Comparison of ENCODE assay signal across 9 mouse cellular contexts in the genomic region with DNA sequence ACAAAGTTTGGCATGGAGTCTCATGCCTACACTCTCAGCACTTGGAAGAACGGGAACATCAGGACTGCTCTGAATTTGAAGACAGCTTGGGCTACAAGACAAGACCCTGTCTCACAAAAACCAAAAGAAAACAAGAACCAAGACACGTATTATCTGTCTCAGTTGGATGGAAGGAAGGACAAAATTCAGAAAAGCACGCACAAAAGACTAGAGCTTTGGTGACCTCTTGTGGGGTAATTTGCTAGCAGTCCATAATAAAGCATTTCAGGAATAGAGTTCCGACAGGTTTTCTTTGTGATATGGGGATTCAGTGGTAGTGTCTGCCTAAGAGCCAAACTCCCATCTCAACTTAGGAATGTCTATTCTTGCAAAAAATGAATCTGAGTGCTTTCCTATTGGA. TPM values are rescaled to one million over a fixed set of nuclear protein-coding genes. Genes with fewer than 3 reads are reported as not detected.
DNase-seq lines count a peak whose midpoint lies in the region; ATAC-seq and TF ChIP-seq lines count a peak whose summit lies in the region.
"Had no signal": no experiment of that assay in that cellular context is flagged by ENCODE, and none has a peak within 500 bp of the region (broad histone marks: within the 10 kb centered on the region; RNA-seq: fewer than 3 reads in every experiment).

No protein-coding gene starts in this region.

- no peak overlapping the region for H3K4me3 ChIP-seq in hindbrain, embryonic 15.5 days
- H3K4me3 ChIP-seq in hindbrain, embryonic 10.5 days: no peak overlapping the region
- H3K4me3 ChIP-seq in E14TG2a.4 (replicated peaks; ENCODE audit: low read length): no peak overlapping the region
- H3K4me3 ChIP-seq: midbrain, embryonic 12.5 days had no signal

- no peaks in the 10 kb centered on the region for H3K36me3 ChIP-seq in hindbrain, embryonic 15.5 days
- no peaks in the 10 kb centered on the region for H3K36me3 ChIP-seq in hindbrain, embryonic 10.5 days
- no peaks in the 10 kb centered on the region for H3K36me3 ChIP-seq in E14TG2a.4 (ENCODE audit: insufficient read depth, low read length)
- H3K36me3 ChIP-seq: midbrain, embryonic 12.5 days had no signal

- H3K4me1 ChIP-seq in hindbrain, embryonic 15.5 days (replicated peaks): no peaks in the 10 kb centered on the region
- H3K4me1 ChIP-seq in hindbrain, embryonic 10.5 days (replicated peaks): no peaks in the 10 kb centered on the region
- H3K4me1 ChIP-seq in E14TG2a.4 (replicated peaks; ENCODE audit: low read depth, low read length): no peaks in the 10 kb centered on the region
- H3K4me1 ChIP-seq: midbrain, embryonic 12.5 days had no signal

- no peak overlapping the region for H3K9ac ChIP-seq in hindbrain, embryonic 15.5 days
- H3K9ac ChIP-seq: midbrain, embryonic 12.5 days had no signal

- DNase-seq in hindbrain, embryonic 10.5 days (ENCODE audit: low spot score): no peak
- DNase-seq in 3T3-L1 (ENCODE audit: low read depth, low spot score): peak; percentile 20
- peak; percentile 12 to 25 for DNase-seq in kidney, postnatal 4 days
- no peak for DNase-seq in spleen, postnatal 10 days (ENCODE audit: low spot score in 2 of 2)
- DNase-seq in adrenal gland, adult 2 months: no peak

- peak; percentile 27; the same call in 1 of the 2 replicates for ATAC-seq in hindbrain, embryonic 15.5 days (ENCODE audit: low FRiP score, low read depth)
- no peak for ATAC-seq in erythroblast, adult 5-6 weeks (replicated peaks; ENCODE audit: low FRiP score, poor library complexity, severe bottlenecking)

- H3K4me2 ChIP-seq in hindbrain, embryonic 15.5 days: no peak overlapping the region
- H3K4me2 ChIP-seq: midbrain, embryonic 12.5 days had no signal

- H3K27me3 ChIP-seq in hindbrain, embryonic 15.5 days: no peaks in the 10 kb centered on the region
- no peaks in the 10 kb centered on the region for H3K27me3 ChIP-seq in hindbrain, embryonic 10.5 days (ENCODE audit: insufficient read depth, poor library complexity, severe bottlenecking)
- no peaks in the 10 kb centered on the region for H3K27me3 ChIP-seq in E14TG2a.4 (ENCODE audit: insufficient read depth, low read length)
- H3K27me3 ChIP-seq: midbrain, embryonic 12.5 days had no signal

- no peaks in the 10 kb centered on the region for H3K9me3 ChIP-seq in hindbrain, embryonic 15.5 days
- H3K9me3 ChIP-seq in hindbrain, embryonic 10.5 days: no peaks in the 10 kb centered on the region
- no peaks in the 10 kb centered on the region for H3K9me3 ChIP-seq in E14TG2a.4 (ENCODE audit: low read length)
- H3K9me3 ChIP-seq: midbrain, embryonic 12.5 days had no signal

- WGBS in hindbrain, embryonic 15.5 days: 43% methylated on average over 4 of the region's 4 CpGs
- 54% methylated on average over 4 of the region's 4 CpGs for WGBS in hindbrain, embryonic 10.5 days

- H3K27ac ChIP-seq in hindbrain, embryonic 15.5 days (replicated peaks): no peak overlapping the region
- no peak overlapping the region for H3K27ac ChIP-seq in hindbrain, embryonic 10.5 days
- H3K27ac ChIP-seq: midbrain, embryonic 12.5 days had no signal

- TF ChIP-seq CTCF in E14TG2a.4 (conservative IDR thresholded peaks at IDR 0.05; ENCODE audit: low read length): peak; percentile 17; the same call in 1 of the 2 replicates

RNA-seq across cellular contexts. Expression of a gene that starts 24.5 kb away (rescaled TPM):
- 99.9 and 101 TPM in 2 replicates for polyA plus RNA-seq in hindbrain, embryonic 15.5 days (2015; fragmentation: Nextera tagmentation; extraction: Ambion mirVana)
- 16.0 and 16.1 TPM in 2 replicates for polyA plus RNA-seq in hindbrain, embryonic 10.5 days (2016; fragmentation: Nextera tagmentation; extraction: Ambion mirVana)
- total RNA-seq in erythroblast, adult 5-6 weeks (2015; ENCODE audit: low replicate concordance): 5.2 and 9.4 TPM in 2 replicates
- total RNA-seq in erythroblast, adult 5-6 weeks (2017; ENCODE audit: low replicate concordance): 5.7 and 9.1 TPM in 2 replicates
- total RNA-seq in adrenal gland, adult 2 months (2021): 10 to 100 TPM; 28.1 to 31.8 TPM
- 3.9 and 4.4 TPM in 2 replicates for polyA plus RNA-seq in adrenal gland, adult 2 months (2012; rRNA removed)

Comparison
In these comparisons a context has a peak if more than half of its experiments do, and no peak if none do; other contexts are left out.
1. DNase-seq: peak in 3T3-L1 (single experiment) and kidney, postnatal 4 days (2 of 2); none in hindbrain, embryonic 10.5 days (single experiment), spleen, postnatal 10 days (0 of 2) and adrenal gland, adult 2 months (single experiment).